11 mouse cellular contexts compared by ENCODE assay signal in genomic region chr9:48646781-48647647, GRCm38 (mm10). TPM values are rescaled to one million over a fixed set of nuclear protein-coding genes. Genes with fewer than 3 reads are reported as not detected.
DNase-seq lines count a peak whose midpoint lies in the region; TF ChIP-seq lines count a peak whose summit lies in the region.
"Had no signal": no experiment of that assay in that cellular context is flagged by ENCODE, and none has a peak within 500 bp of the region (broad histone marks: within the 10 kb centered on the region; RNA-seq: fewer than 3 reads in every experiment).

No protein-coding gene starts in this region.

- no peak for TF ChIP-seq POLR2A in heart, adult 2 months (IDR thresholded peaks at IDR 0.05; ENCODE audit: insufficient read depth, low read depth, low read length)

- no peaks in the 10 kb centered on the region for H3K36me3 ChIP-seq in heart, adult 2 months (ENCODE audit: control insufficient read depth, insufficient read depth, low read length)
- H3K36me3 ChIP-seq: embryonic facial prominence, embryonic 13.5 days; kidney, embryonic 15.5 days had no signal

- peak overlapping the region; percentile 92 for H3K27ac ChIP-seq in heart, adult 2 months
- H3K27ac ChIP-seq: embryonic facial prominence, embryonic 13.5 days; kidney, embryonic 15.5 days had no signal

- H3K4me1 ChIP-seq in heart, adult 2 months (ENCODE audit: control insufficient read depth, insufficient read depth, low read length) = peaks cover 26% of the 10 kb centered on the region

- H3K4me3 ChIP-seq in heart, adult 2 months = peak overlapping the region; percentile 39
- H3K4me3 ChIP-seq: embryonic facial prominence, embryonic 13.5 days; kidney, embryonic 15.5 days had no signal

- peak; percentile 35 to 60 for DNase-seq in heart, adult 2 months
- DNase-seq in heart, postnatal 14 days = no peak
- peak; percentile 28 to 54 for DNase-seq in lung, adult 18-20 months
- DNase-seq in lung, postnatal 4 days = no peak
- peak; percentile 20 for DNase-seq in heart, postnatal 10 days
- DNase-seq in lung, postnatal 10 days = peak; percentile 39
- no peak for DNase-seq in thymus, postnatal 36 days

- intact Hi-C loops in heart, adult 2 months (cut with DNase I) = loop anchor here (1.0 to 10.0 kb wide), 6 partner anchors 60 to 408 kb away; partner anchors contain the start of genes Zbtb16 and Zw10
- intact Hi-C loops in heart, postnatal 14 days (cut with DNase I) = loop anchor here (1.0 kb wide), 1 partner anchor 213 kb away; no protein-coding TSS in a partner anchor
- intact Hi-C loops in heart, postnatal 10 days (cut with DNase I) = loop anchor here (1.0 to 10.0 kb wide), 6 partner anchors 75 to 838 kb away; partner anchors contain the start of gene Ttc12

- TF ChIP-seq EP300 in heart, adult 2 months (IDR thresholded peaks at IDR 0.05; ENCODE audit: insufficient read depth, low read depth, low read length) = no peak

- WGBS in heart, adult 2 months = 67% methylated on average over 16 of the region's 16 CpGs

- H3K9ac ChIP-seq in heart, adult 2 months (ENCODE audit: low read depth, low read length) = peak overlapping the region; percentile 76
- H3K9ac ChIP-seq: embryonic facial prominence, embryonic 13.5 days; kidney, embryonic 15.5 days had no signal

- no peaks in the 10 kb centered on the region for H3K79me2 ChIP-seq in heart, adult 2 months (replicated peaks; ENCODE audit: control insufficient read depth, insufficient read depth, low read length)

- no peaks in the 10 kb centered on the region for H3K27me3 ChIP-seq in heart, adult 2 months (ENCODE audit: control insufficient read depth, insufficient read depth, low read length)

- no peak for TF ChIP-seq CTCF in heart, adult 2 months (IDR thresholded peaks at IDR 0.05)

RNA-seq across cellular contexts. Expression of gene Nnmt, which starts 42.1 kb away (rescaled TPM):
- 1 to 10 TPM; 4.1 to 4.3 TPM for total RNA-seq in heart, adult 2 months (2021)
- 3.3 and 3.4 TPM in 2 replicates for polyA plus RNA-seq in heart, adult 2 months (2012; rRNA removed)
- total RNA-seq in heart, postnatal 14 days (2021) = 10 to 100 TPM in 1 of 2 experiments, 1 to 10 TPM in 1; 9.0 to 10.9 TPM
- 10 to 100 TPM; 12.5 to 14.2 TPM for total RNA-seq in heart, postnatal 10 days (2021)
- total RNA-seq: granulocyte monocyte progenitor cell, adult 5-6 weeks; megakaryocyte-erythroid progenitor cell, adult 5-6 weeks had no signal

Comparison
In these comparisons a context has a peak if more than half of its experiments do, and no peak if none do; other contexts are left out.
1. DNase-seq: peak in heart, adult 2 months (2 of 2), lung, adult 18-20 months (2 of 2), heart, postnatal 10 days (2 of 2) and lung, postnatal 10 days (single experiment); none in heart, postnatal 14 days (0 of 2), lung, postnatal 4 days (0 of 2) and thymus, postnatal 36 days (0 of 2).